Mouse (Mus musculus) myocyte (in vitro differentiated cells): ENCODE measurements around the gene Dact3. TPM values are rescaled to one million over a fixed set of nuclear protein-coding genes. Genes with fewer than 3 reads are reported as not detected.

Source experiments
- H3K27me3 ChIP-seq: one replicate; pipeline ENCODE4 v1.6.1; 2011; ENCODE audit not compliant: control insufficient read depth, insufficient read depth, insufficient read length
- H3K36me3 ChIP-seq: one replicate; pipeline ENCODE4 v1.6.1; 2011; ENCODE audit not compliant: control insufficient read depth, insufficient read depth
- H3K4me2 ChIP-seq: one replicate; pipeline ENCODE4 v1.6.1; 2011; ENCODE audit warnings: low read depth, control low read depth
- H3K4me3 ChIP-seq: one replicate; pipeline ENCODE4 v1.5.1; 2011; ENCODE audit warnings: mild to moderate bottlenecking, control low read depth, moderate library complexity
- H3K79me2 ChIP-seq: one replicate; pipeline ENCODE4 v1.6.1; 2011; ENCODE audit not compliant: control insufficient read depth, insufficient read depth
- H3ac ChIP-seq: one replicate; pipeline ENCODE4 v1.6.1; 2011; ENCODE audit not compliant: control insufficient read depth, insufficient read length
- CEBPB ChIP-seq: IDR thresholded peaks from 2 replicates; pipeline ENCODE4 v1.6.1; 2011; ENCODE audit warnings: mild to moderate bottlenecking, moderate library complexity; ENCODE audit not compliant: poor library complexity, insufficient read depth, severe bottlenecking
- E2F4 ChIP-seq: IDR thresholded peaks from one replicate; pipeline ENCODE4 v1.6.1; 2011; ENCODE audit warnings: mild to moderate bottlenecking, control low read depth, moderate library complexity; ENCODE audit not compliant: insufficient read depth
- MAX ChIP-seq: IDR thresholded peaks from one replicate; pipeline ENCODE4 v1.6.1; 2011; ENCODE audit warnings: low read depth, mild to moderate bottlenecking, control low read depth
- MYOD1 ChIP-seq, 3 experiments: IDR thresholded peaks; one replicate each; pipeline ENCODE4 v1.6.1; 2011; ENCODE audit warnings: control low read depth in 2 of 3, low read depth in 2 of 3, mild to moderate bottlenecking in 2 of 3, moderate library complexity in 1 of 3; ENCODE audit not compliant: insufficient read length in 2 of 3, control insufficient read depth in 1 of 3
- MYOG ChIP-seq, 3 experiments: IDR thresholded peaks; one replicate each; pipeline ENCODE4 v1.6.1; 2011; ENCODE audit warnings: control low read depth in 2 of 3, low read depth in 2 of 3, mild to moderate bottlenecking in 2 of 3; ENCODE audit not compliant: insufficient read length in 2 of 3, control insufficient read depth in 1 of 3, insufficient read depth in 1 of 3
- POLR2A ChIP-seq: IDR thresholded peaks from one replicate; pipeline ENCODE4 v1.6.1; 2011; ENCODE audit warnings: low read depth, mild to moderate bottlenecking, control low read depth, moderate library complexity; ENCODE audit not compliant: insufficient read length
- POLR2AphosphoS2 ChIP-seq: IDR thresholded peaks from one replicate; pipeline ENCODE4 v1.6.1; 2011; ENCODE audit warnings: low read depth, control low read depth; ENCODE audit not compliant: insufficient read length
- REST ChIP-seq: IDR thresholded peaks from one replicate; pipeline ENCODE4 v1.6.1; 2011; ENCODE audit warnings: mild to moderate bottlenecking, control low read depth, moderate library complexity; ENCODE audit not compliant: insufficient read depth, insufficient read length
- SRF ChIP-seq: IDR thresholded peaks from one replicate; pipeline ENCODE4 v1.6.1; 2011; ENCODE audit warnings: low read depth; ENCODE audit not compliant: control insufficient read depth, insufficient read length
- TCF12 ChIP-seq: IDR thresholded peaks from one replicate; pipeline ENCODE4 v1.6.1; 2011; ENCODE audit warnings: mild to moderate bottlenecking, control low read depth; ENCODE audit not compliant: poor library complexity, insufficient read depth, severe bottlenecking
- TCF3 ChIP-seq: IDR thresholded peaks from one replicate; pipeline ENCODE4 v1.6.1; 2011; ENCODE audit warnings: low read depth, control low read depth; ENCODE audit not compliant: insufficient read length
- USF1 ChIP-seq: IDR thresholded peaks from one replicate; pipeline ENCODE4 v1.6.1; 2011; ENCODE audit warnings: low read depth, mild to moderate bottlenecking, control low read depth, moderate library complexity
- polyA plus RNA-seq: library from polyadenylated mRNA; unstranded; fragments of >200 nt; fragmentation: generic; extraction: Trizol; gene quantifications from one replicate; pipeline ENCODE4 v1.2.1, GENCODE M21; 2012; ENCODE audit warnings: missing spikeins

Dact3 gene
- polyA plus RNA-seq, 1 experiment: 10.0 TPM

- Histone ChIP-seq H3K4me2 (no peak overlapping the region), H3K36me3 (no peaks in the 10 kb centered on the region), H3K27me3 (no peaks in the 10 kb centered on the region), H3K79me2 (no peaks in the 10 kb centered on the region), H3ac (no peak overlapping the region), H3K4me3 (no peak overlapping the region)
- TF ChIP-seq TCF3 (no peak), CEBPB (no peak), USF1 (no peak), POLR2A (no peak), POLR2AphosphoS2 (no peak)
These were observed 10.8 kb downstream of the Dact3 start for GRCm38 (mm10) chr7:16885905-16886304.

- Histone ChIP-seq H3K4me3 (no peak overlapping the region), H3ac (no peak overlapping the region), H3K79me2 (no peaks in the 10 kb centered on the region), H3K27me3 (no peaks in the 10 kb centered on the region), H3K36me3 (no peaks in the 10 kb centered on the region), H3K4me2 (peak overlapping the region; percentile 27)
- TF ChIP-seq POLR2A: no peak
- no peak for TF ChIP-seq MYOG (IDR thresholded peaks at IDR 0.05; ENCODE audit: control insufficient read depth in 1 of 3, insufficient read depth in 1 of 3, insufficient read length in 2 of 3, low read depth in 2 of 3)
- no peak for TF ChIP-seq MAX
- no peak for TF ChIP-seq REST
- no peak for TF ChIP-seq USF1
These were observed 15.4 kb downstream of the Dact3 start for GRCm38 (mm10) chr7:16890536-16890935.

DNA sequence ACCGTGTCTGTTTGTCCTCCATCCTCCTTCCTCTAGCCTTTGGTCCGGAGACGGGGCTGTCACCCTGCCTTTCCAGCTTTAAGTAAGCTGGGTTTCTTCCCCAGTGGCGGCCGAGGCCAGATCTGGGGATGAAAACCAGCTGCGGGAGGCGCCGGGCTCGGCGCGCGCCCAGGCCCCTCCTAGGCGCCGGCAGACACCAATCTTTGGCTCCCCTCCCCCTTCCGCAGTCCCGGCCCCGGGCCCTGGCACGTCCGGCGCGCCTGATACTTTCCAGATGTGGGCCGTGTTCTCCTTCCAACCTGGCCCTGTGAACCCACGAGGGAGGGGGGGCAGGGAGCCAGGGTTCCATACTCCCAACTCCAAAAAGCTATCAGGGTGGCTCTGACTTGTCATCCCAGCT, 15.8 kb downstream of the Dact3 start:
- no peaks in the 10 kb centered on the region for H3K79me2 ChIP-seq
- peak overlapping the region; percentile 21 for H3K4me3 ChIP-seq
- TF ChIP-seq E2F4: no peak
- no peak for TF ChIP-seq POLR2AphosphoS2
- no peak for TF ChIP-seq TCF3

DNA sequence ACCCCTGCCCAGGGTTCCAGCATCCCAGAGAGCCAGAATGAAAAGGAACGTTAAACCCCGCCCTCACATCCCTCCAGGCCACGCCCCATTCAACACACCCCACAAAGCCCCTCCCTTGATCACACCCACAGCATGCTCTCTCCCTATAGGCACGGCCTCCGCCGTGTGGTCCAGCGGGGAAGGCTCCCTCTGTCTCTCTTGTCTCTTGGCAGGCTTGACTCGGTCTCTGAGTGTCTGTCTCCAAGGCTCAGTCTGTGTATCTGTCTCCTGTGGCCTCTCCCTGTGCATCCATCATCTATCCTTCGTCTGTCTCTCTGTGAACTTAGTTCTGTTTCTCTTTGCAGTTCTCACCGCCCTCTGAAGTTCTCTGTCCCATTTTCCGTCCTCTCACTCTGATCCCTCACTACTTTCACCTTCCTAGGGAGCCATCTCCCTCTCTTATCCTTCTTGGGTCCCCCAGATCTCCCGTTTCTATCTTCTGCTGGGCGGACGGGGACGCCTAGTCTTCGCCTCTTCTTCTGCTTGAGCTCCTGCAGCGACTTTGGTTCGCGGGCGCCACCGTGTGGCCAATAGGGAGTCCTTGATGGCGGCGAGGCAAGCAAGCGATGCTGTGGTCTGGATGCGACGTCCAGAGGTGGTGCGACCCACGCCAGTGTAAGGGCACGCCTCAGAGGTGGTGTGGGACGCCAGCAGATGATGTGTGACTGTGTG, 16.7 kb downstream of the Dact3 start, which contains the start of gene Gng8:
TSS of gene Gng8 (plus strand) at position 146 of the 711 bp plus-strand sequence.
- H3K4me2 ChIP-seq: peak within 1 kb of the TSS; percentile 90
- no peaks in the 10 kb centered on the region for H3K27me3 ChIP-seq
- peak; percentile 52 for TF ChIP-seq POLR2AphosphoS2
- TF ChIP-seq POLR2A: peak; percentile 45
- no peak for TF ChIP-seq USF1
- no peak for TF ChIP-seq MYOG (IDR thresholded peaks at IDR 0.05; ENCODE audit: control insufficient read depth in 1 of 3, insufficient read depth in 1 of 3, insufficient read length in 2 of 3, low read depth in 2 of 3)
- no peaks in the 10 kb centered on the region for H3K36me3 ChIP-seq
- H3K4me3 ChIP-seq: peak within 1 kb of the TSS; percentile 21
- no peak within 1 kb of the TSS for H3ac ChIP-seq
- no peaks in the 10 kb centered on the region for H3K79me2 ChIP-seq

More for the DNA sequence above, 15.8 kb downstream of the Dact3 start:
- Histone ChIP-seq H3K4me2 (peak overlapping the region; percentile 90), H3ac (no peak overlapping the region), H3K27me3 (no peaks in the 10 kb centered on the region), H3K36me3 (no peaks in the 10 kb centered on the region)

GRCm38 (mm10) chr7:16892352-16892730, 17.2 kb downstream of the Dact3 start:
- peak overlapping the region; percentile 21 for H3K4me3 ChIP-seq
- H3ac ChIP-seq: no peak overlapping the region
- no peaks in the 10 kb centered on the region for H3K79me2 ChIP-seq
- TF ChIP-seq MAX: no peak
- TF ChIP-seq POLR2AphosphoS2: no peak
- TF ChIP-seq TCF3: no peak
- no peak for TF ChIP-seq E2F4
- no peak for TF ChIP-seq SRF
- TF ChIP-seq TCF12: no peak
- no peak for TF ChIP-seq POLR2A
- no peak for TF ChIP-seq USF1
- TF ChIP-seq MYOG (IDR thresholded peaks at IDR 0.05; ENCODE audit: control insufficient read depth in 1 of 3, insufficient read depth in 1 of 3, insufficient read length in 2 of 3, low read depth in 2 of 3): no peak
- TF ChIP-seq CEBPB: no peak
- TF ChIP-seq MYOD1 (IDR thresholded peaks at IDR 0.05; ENCODE audit: control insufficient read depth in 1 of 3, insufficient read length in 2 of 3, low read depth in 2 of 3): no peak
- peak overlapping the region; percentile 90 for H3K4me2 ChIP-seq
- no peaks in the 10 kb centered on the region for H3K36me3 ChIP-seq
- H3K27me3 ChIP-seq: no peaks in the 10 kb centered on the region

DNA sequence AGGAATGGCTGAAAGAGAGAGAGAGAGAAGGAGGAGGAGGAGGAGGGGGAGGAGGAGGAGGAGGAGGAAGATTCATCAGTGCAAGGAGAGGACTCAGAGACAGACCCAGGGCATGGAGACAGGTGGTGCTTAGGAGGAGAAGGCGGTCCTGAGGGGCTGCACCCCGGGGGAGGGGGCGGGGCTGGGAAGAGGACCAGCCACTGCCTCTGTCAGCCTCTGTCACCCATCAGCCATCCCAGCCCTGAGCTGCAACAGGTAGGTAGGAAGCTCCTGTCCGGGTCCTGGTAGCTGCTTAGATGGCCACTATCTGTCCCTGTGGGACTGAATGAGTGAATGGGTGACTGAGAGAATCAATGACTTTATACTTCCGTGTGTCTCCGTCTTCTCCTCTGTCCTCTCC, 18.5 kb downstream of the Dact3 start:
- H3K27me3 ChIP-seq: no peaks in the 10 kb centered on the region
- no peak overlapping the region for H3ac ChIP-seq
- H3K4me3 ChIP-seq: no peak overlapping the region
- TF ChIP-seq SRF: no peak
- no peak for TF ChIP-seq POLR2AphosphoS2
- TF ChIP-seq MYOG (IDR thresholded peaks at IDR 0.05; ENCODE audit: control insufficient read depth in 1 of 3, insufficient read depth in 1 of 3, insufficient read length in 2 of 3, low read depth in 2 of 3): no peak
- no peaks in the 10 kb centered on the region for H3K79me2 ChIP-seq
- no peak overlapping the region for H3K4me2 ChIP-seq
- no peaks in the 10 kb centered on the region for H3K36me3 ChIP-seq
